Mouse (Mus musculus) myocyte (in vitro differentiated cells): ENCODE measurements around the gene Txndc5.

Source experiments
- CEBPB ChIP-seq: IDR thresholded peaks from 2 replicates; pipeline ENCODE4 v1.6.1; 2011; ENCODE audit warnings: mild to moderate bottlenecking, moderate library complexity; ENCODE audit not compliant: poor library complexity, insufficient read depth, severe bottlenecking
- E2F4 ChIP-seq: IDR thresholded peaks from one replicate; pipeline ENCODE4 v1.6.1; 2011; ENCODE audit warnings: mild to moderate bottlenecking, control low read depth, moderate library complexity; ENCODE audit not compliant: insufficient read depth
- MAX ChIP-seq: IDR thresholded peaks from one replicate; pipeline ENCODE4 v1.6.1; 2011; ENCODE audit warnings: low read depth, mild to moderate bottlenecking, control low read depth
- MYOG ChIP-seq, 3 experiments: IDR thresholded peaks; one replicate each; pipeline ENCODE4 v1.6.1; 2011; ENCODE audit warnings: control low read depth in 2 of 3, low read depth in 2 of 3, mild to moderate bottlenecking in 2 of 3; ENCODE audit not compliant: insufficient read length in 2 of 3, control insufficient read depth in 1 of 3, insufficient read depth in 1 of 3
- POLR2A ChIP-seq: IDR thresholded peaks from one replicate; pipeline ENCODE4 v1.6.1; 2011; ENCODE audit warnings: low read depth, mild to moderate bottlenecking, control low read depth, moderate library complexity; ENCODE audit not compliant: insufficient read length
- TCF12 ChIP-seq: IDR thresholded peaks from one replicate; pipeline ENCODE4 v1.6.1; 2011; ENCODE audit warnings: mild to moderate bottlenecking, control low read depth; ENCODE audit not compliant: poor library complexity, insufficient read depth, severe bottlenecking

DNA sequence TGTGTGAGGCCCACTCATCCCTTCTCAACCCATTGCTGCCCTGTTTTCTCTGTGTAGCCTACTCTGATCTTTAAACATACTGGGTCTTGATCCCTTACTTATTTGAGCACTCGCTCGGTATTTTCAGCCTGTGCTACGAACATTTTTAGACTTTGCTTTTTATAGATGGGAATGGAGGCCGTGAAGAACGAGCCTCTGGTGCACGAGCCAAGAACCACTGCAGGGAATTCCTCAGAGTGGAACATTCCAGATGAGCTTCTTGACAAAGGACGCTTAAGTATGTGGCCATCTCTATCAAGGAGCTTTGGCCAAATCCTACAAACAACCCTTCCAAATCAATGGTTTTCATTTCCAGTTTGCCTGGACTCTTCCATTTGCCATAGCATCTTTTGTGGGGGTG is 47.6 kb downstream of the Txndc5 start:
- TF ChIP-seq POLR2A (no peak), E2F4 (no peak), MYOG (IDR thresholded peaks at IDR 0.05; ENCODE audit: control insufficient read depth in 1 of 3, insufficient read depth in 1 of 3, insufficient read length in 2 of 3, low read depth in 2 of 3) (no peak), MAX (no peak), CEBPB (no peak), TCF12 (no peak)
